Mouse (Mus musculus): ENCODE measurements around the gene Rbpms2. TPM values are rescaled to one million over a fixed set of nuclear protein-coding genes. Genes with fewer than 3 reads are reported as not detected.

The Rbpms2 gene
- polyA plus RNA-seq, 1 experiment from 2014 or later, result 16.4 TPM

DNA sequence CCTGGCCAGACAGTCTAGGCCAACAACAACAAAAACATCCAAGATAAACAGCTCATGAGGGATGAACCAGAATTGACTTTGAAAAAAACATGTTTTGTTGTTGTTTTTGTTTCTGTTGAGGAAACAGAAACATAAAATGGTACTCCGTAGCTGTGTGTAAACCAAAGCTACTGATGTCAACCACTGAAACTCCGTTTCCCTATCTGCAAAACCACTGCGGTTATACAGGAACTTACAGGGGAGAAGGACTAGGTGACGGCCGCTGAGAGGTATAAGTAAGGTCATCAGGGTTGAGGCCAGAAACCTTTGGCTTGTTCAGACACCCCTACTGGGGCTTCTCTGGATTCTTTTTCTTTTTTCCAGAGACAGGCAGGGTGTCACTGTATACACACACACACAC lies 6.6 kb upstream of the Rbpms2 start:
- Histone ChIP-seq H3K4me3 (replicated peaks) (no peak overlapping the region), H3K4me2 (no peak overlapping the region), H3K36me3 (no peaks in the 10 kb centered on the region), H3K27ac (no peak overlapping the region), H3K9ac (replicated peaks) (no peak overlapping the region), H3K9me3 (no peaks in the 10 kb centered on the region), H3K27me3 (peaks cover 12% of the 10 kb centered on the region), H3K4me1 (replicated peaks) (no peaks in the 10 kb centered on the region)
- no peak for ATAC-seq (ENCODE audit: insufficient number of reproducible peaks, insufficient read depth, low FRiP score, low TSS enrichment, low read depth)
- whole genome bisulfite sequencing, result 85% methylated on average over 5 of the region's 5 CpGs

GRCm38 (mm10) chr9:65624266-65624665 lies 5.2 kb upstream of the Rbpms2 start:
- Histone ChIP-seq H3K4me2 (no peak overlapping the region), H3K9me3 (no peaks in the 10 kb centered on the region), H3K4me3 (replicated peaks) (no peak overlapping the region), H3K4me1 (replicated peaks) (peaks cover 8% of the 10 kb centered on the region), H3K9ac (replicated peaks) (no peak overlapping the region), H3K36me3 (no peaks in the 10 kb centered on the region), H3K27ac (no peak overlapping the region), H3K27me3 (peaks cover 24% of the 10 kb centered on the region)
- no peak for ATAC-seq (ENCODE audit: insufficient number of reproducible peaks, insufficient read depth, low FRiP score, low TSS enrichment, low read depth)
- WGBS, result 53% methylated on average over 2 of the region's 2 CpGs

GRCm38 (mm10) chr9:65629767-65630630 lies 551 bp downstream of the Rbpms2 start:
- Histone ChIP-seq H3K36me3 (no peaks in the 10 kb centered on the region), H3K4me1 (replicated peaks) (peaks cover 25% of the 10 kb centered on the region), H3K4me3 (replicated peaks) (peak overlapping the region; percentile 81), H3K4me2 (peak overlapping the region; percentile 98), H3K9ac (replicated peaks) (peak overlapping the region; percentile 81), H3K27ac (peak overlapping the region; percentile 45; the same call in 1 of the 2 replicates), H3K27me3 (peaks cover 39% of the 10 kb centered on the region), H3K9me3 (no peaks in the 10 kb centered on the region)
- peak; percentile 79 for ATAC-seq (ENCODE audit: insufficient number of reproducible peaks, insufficient read depth, low FRiP score, low TSS enrichment, low read depth)
- 2% methylated on average over 52 of the region's 83 CpGs for WGBS

DNA sequence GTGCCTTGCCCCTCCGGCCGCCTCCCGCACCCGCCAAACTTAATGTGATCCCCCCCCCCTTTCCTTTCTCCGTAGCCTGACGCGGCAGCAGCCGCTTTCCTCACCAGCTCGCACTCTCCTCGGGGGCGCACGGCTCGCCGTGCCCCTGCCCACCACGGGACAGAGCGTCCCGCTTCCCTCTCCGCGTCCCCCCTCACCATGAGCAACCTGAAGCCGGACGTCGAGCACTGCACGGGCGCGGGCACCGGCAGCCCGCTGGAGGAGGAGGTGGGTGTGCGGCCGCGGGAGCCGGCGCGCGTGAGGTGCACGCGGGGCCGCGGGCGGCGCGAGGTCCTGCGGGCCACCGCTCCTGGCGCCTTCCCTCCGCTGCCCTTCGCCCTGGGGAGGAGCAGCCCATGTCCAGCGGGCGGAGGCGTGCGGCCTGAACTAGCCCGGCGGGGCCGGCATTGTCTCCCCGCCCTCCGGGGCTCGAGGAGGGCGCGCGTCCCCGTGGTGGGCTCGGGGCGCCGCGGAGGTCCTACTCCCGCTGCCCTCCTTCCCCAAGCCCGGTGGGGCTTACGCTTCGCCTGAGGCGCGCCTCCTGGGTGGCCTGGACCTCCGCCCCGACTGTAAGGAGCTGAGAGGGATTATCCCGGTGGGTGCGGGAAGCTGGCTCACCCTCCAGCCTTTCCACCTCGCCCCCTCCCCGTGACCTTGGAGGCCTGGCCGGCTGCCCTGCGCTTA lies 1.3 kb downstream of the Rbpms2 start:
- WGBS, result under 1% methylated on average over 78 of the region's 78 CpGs
- peaks cover 39% of the 10 kb centered on the region for H3K27me3 ChIP-seq

GRCm38 (mm10) chr9:65631354-65632021 lies 2.0 kb downstream of the Rbpms2 start:
- WGBS, result 9% methylated on average over 16 of the region's 16 CpGs
- H3K27me3 ChIP-seq, result peaks cover 36% of the 10 kb centered on the region
- H3K4me3 ChIP-seq (replicated peaks), result peak overlapping the region; percentile 81
- no peaks in the 10 kb centered on the region for H3K36me3 ChIP-seq
- 0 out of 2 replicates have a peak overlapping the region, but pooled peaks have one; percentile 45 for H3K27ac ChIP-seq
- H3K4me2 ChIP-seq, result peak overlapping the region; percentile 98
- no peak for ATAC-seq (ENCODE audit: insufficient number of reproducible peaks, insufficient read depth, low FRiP score, low TSS enrichment, low read depth)
- H3K4me1 ChIP-seq (replicated peaks), result peaks cover 25% of the 10 kb centered on the region
- no peaks in the 10 kb centered on the region for H3K9me3 ChIP-seq
- H3K9ac ChIP-seq (replicated peaks), result peak overlapping the region; percentile 81

More for the DNA sequence above, 1.3 kb downstream of the Rbpms2 start:
- H3K4me1 ChIP-seq (replicated peaks), result peaks cover 25% of the 10 kb centered on the region
- H3K4me3 ChIP-seq (replicated peaks), result peak overlapping the region; percentile 81
- peak overlapping the region; percentile 98 for H3K4me2 ChIP-seq
- H3K36me3 ChIP-seq, result no peaks in the 10 kb centered on the region
- H3K27ac ChIP-seq, result peak overlapping the region; percentile 45; the same call in 1 of the 2 replicates
- H3K9me3 ChIP-seq, result no peaks in the 10 kb centered on the region
- peak overlapping the region; percentile 81 for H3K9ac ChIP-seq (replicated peaks)
- peak; percentile 83 for ATAC-seq (ENCODE audit: insufficient number of reproducible peaks, insufficient read depth, low FRiP score, low TSS enrichment, low read depth)

DNA sequence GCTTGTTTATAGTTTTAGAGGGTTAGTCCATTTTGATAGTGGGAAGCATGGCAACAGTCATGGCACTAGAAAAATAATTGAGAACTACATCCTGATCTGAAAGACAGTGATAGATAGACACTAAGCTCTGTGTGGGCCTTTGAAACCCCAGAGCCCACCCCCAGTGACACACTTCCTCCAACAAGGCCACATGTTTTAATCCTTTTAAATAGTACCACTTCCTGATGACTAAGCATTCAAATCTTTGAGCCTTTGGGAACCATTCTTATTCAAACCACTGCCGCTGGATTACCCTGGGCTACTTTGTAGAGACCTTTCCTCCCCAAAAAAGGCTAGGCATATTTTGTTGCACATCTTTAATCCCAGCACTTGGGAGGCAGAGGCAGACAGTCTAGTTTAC lies 6.3 kb downstream of the Rbpms2 start:
- Histone ChIP-seq H3K27me3 (peaks cover 12% of the 10 kb centered on the region), H3K36me3 (no peaks in the 10 kb centered on the region), H3K4me3 (replicated peaks) (no peak overlapping the region), H3K27ac (no peak overlapping the region), H3K4me2 (no peak overlapping the region), H3K4me1 (replicated peaks) (peaks cover 31% of the 10 kb centered on the region), H3K9me3 (no peaks in the 10 kb centered on the region), H3K9ac (replicated peaks) (no peak overlapping the region)
- no peak for ATAC-seq (ENCODE audit: insufficient number of reproducible peaks, insufficient read depth, low FRiP score, low TSS enrichment, low read depth)
- WGBS, result 82% methylated on average over 1 of the region's 1 CpGs

DNA sequence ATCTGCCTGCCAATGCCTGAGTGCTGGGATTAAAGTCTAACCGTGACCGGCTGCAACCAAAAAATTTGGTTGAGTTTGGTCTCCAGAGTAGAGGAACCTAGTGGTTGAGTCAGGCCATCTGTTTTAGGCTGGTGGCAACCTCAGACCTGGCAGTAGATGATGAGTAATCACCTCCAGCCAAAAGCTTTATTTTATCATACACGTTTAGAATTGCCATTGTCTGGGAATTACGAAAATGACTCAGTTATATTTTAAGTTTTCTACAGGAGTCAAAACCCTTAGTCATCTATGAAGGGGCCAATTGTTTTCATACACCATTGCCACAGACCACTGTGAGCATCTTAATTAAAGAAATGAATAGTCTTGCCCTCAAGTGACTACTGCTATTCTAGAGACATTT lies 7.5 kb downstream of the Rbpms2 start:
- ATAC-seq (ENCODE audit: insufficient number of reproducible peaks, insufficient read depth, low FRiP score, low TSS enrichment, low read depth), result no peak
- no peak overlapping the region for H3K9ac ChIP-seq (replicated peaks)
- no peaks in the 10 kb centered on the region for H3K36me3 ChIP-seq
- H3K4me1 ChIP-seq (replicated peaks), result peaks cover 30% of the 10 kb centered on the region
- peaks cover under 1% of the 10 kb centered on the region; the same call in 1 of the 2 replicates for H3K27me3 ChIP-seq
- H3K9me3 ChIP-seq, result no peaks in the 10 kb centered on the region
- no peak overlapping the region for H3K27ac ChIP-seq
- no peak overlapping the region for H3K4me3 ChIP-seq (replicated peaks)
- no peak overlapping the region for H3K4me2 ChIP-seq
- 87% methylated on average over 4 of the region's 4 CpGs for WGBS

DNA sequence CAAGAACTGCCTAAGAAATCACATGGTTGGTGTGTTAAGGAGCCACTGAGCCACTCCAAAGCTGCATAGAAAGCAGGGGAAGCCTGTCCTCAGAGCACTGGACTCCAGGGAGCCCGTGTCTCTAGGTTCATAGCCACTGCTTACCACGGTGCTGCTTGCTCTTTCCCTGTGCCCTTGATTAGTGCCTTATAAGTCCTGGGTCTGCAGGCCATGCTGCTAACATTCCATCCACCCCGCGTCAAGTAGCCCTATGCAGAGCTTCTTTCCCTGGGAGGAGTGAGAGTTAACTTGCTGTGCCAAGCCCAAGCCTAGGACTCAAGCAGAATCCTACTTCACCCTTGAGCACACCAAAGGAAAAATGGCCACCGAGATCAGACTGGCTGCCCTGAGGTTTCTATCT lies 9.6 kb downstream of the Rbpms2 start:
- Histone ChIP-seq H3K9me3 (no peaks in the 10 kb centered on the region), H3K27ac (0 out of 2 replicates have a peak overlapping the region, but pooled peaks have one; percentile 12), H3K9ac (replicated peaks) (no peak overlapping the region), H3K36me3 (no peaks in the 10 kb centered on the region), H3K4me2 (no peak overlapping the region), H3K4me1 (replicated peaks) (peaks cover 33% of the 10 kb centered on the region), H3K27me3 (no peaks in the 10 kb centered on the region), H3K4me3 (replicated peaks) (no peak overlapping the region)
- no peak for ATAC-seq (ENCODE audit: insufficient number of reproducible peaks, insufficient read depth, low FRiP score, low TSS enrichment, low read depth)
- WGBS, result 45% methylated on average over 5 of the region's 5 CpGs

DNA sequence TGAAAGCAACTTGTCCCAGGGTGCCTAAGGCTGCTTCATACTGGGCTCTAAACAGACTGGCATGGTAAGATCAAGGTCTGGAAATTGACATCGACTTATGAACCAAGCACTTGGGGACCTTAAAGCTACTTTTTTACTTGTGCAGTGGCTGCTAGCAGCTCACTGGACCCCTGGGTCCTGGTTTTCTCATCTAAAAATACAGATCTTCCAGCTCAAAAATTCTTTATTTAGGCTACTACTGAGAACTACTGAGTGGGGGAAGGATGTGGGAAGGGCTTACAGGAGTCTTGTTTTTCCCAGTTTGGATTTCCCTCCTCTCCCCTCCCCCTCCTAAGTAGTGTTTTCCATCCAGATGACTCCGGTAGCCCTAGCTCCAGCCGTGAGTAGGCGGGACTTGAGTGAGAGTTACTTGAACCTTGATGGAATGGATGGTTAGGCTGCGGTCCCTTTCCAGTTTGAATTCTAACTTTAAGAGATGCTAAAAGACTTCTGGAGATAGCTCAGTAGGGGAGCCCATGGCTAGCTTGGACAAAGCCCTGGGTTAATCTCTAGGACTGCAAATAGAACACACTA lies 11.5 kb downstream of the Rbpms2 start:
- Histone ChIP-seq H3K4me2 (peak overlapping the region; percentile 17; the same call in 1 of the 2 replicates), H3K4me3 (replicated peaks) (no peak overlapping the region), H3K9ac (replicated peaks) (no peak overlapping the region), H3K9me3 (no peaks in the 10 kb centered on the region), H3K27me3 (no peaks in the 10 kb centered on the region), H3K4me1 (replicated peaks) (peaks cover 40% of the 10 kb centered on the region), H3K36me3 (no peaks in the 10 kb centered on the region), H3K27ac (peak overlapping the region; percentile 82)
- ATAC-seq (ENCODE audit: insufficient number of reproducible peaks, insufficient read depth, low FRiP score, low TSS enrichment, low read depth), result 0 out of 2 replicates have a peak, but pooled peaks have one; percentile 26
- 4% methylated on average over 5 of the region's 5 CpGs for WGBS

- H3K27ac ChIP-seq, result no peak overlapping the region
- WGBS, result 18% methylated on average over 12 of the region's 12 CpGs
- peak overlapping the region; percentile 7; the same call in 1 of the 2 replicates for H3K4me2 ChIP-seq
- ATAC-seq (ENCODE audit: insufficient number of reproducible peaks, insufficient read depth, low FRiP score, low TSS enrichment, low read depth), result no peak
- no peaks in the 10 kb centered on the region for H3K36me3 ChIP-seq
- H3K9me3 ChIP-seq, result no peaks in the 10 kb centered on the region
- H3K9ac ChIP-seq (replicated peaks), result no peak overlapping the region
- no peaks in the 10 kb centered on the region for H3K27me3 ChIP-seq
- peaks cover 44% of the 10 kb centered on the region for H3K4me1 ChIP-seq (replicated peaks)
- no peak overlapping the region for H3K4me3 ChIP-seq (replicated peaks)
These were observed 12.1 kb downstream of the Rbpms2 start for GRCm38 (mm10) chr9:65641446-65642052.

All from limb, embryonic 12.5 days (tissue).